Mouse (Mus musculus): ENCODE measurements around the gene Ascc3.

GRCm38 (mm10) chr10:50584721-50585120 is 7.7 kb upstream of the Ascc3 start:
- no peak for TF ChIP-seq CTCF (IDR thresholded peaks at IDR 0.05; ENCODE audit: insufficient read depth, low read length)
- no peak for TF ChIP-seq POLR2A (IDR thresholded peaks at IDR 0.05; ENCODE audit: borderline replicate concordance, extremely low read depth, low read depth, low read length)
